Mouse (Mus musculus) frontal cortex, postnatal 25 days (tissue): ENCODE results near the gene Bcl7c.
"Not testable (repeated sequence)": the region's sequence is repeated elsewhere in the genome, so short reads cannot be mapped to it uniquely, and the experiment has no call there.

Experiments used
- DNase-seq, 2 experiments: peaks; one replicate each; pipeline ENCODE4 v3.0.0; 2022; ENCODE audit warnings: low spot score in 2 of 2

The Bcl7c gene

DNA sequence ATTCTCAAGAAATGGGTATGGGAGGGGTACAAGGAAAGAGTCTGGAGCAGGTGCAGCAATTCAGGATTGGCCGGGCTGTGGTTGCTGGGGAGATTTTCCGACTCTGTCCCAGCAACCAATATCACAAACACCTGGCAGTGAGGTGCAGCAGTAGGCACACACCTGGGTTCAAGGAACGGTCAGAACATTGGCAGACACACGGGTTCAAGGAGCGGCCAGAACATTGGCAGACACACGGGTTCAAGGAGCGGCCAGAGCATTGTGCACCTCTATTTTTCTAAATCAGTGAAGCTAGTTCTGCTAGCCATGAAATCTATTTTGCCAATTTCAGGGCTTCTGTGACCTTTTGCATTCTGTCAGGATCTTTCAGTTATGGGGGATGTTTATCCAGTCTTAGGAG lies 61.2 kb downstream of the Bcl7c start:
- DNase-seq: not testable (repeated sequence)

DNA sequence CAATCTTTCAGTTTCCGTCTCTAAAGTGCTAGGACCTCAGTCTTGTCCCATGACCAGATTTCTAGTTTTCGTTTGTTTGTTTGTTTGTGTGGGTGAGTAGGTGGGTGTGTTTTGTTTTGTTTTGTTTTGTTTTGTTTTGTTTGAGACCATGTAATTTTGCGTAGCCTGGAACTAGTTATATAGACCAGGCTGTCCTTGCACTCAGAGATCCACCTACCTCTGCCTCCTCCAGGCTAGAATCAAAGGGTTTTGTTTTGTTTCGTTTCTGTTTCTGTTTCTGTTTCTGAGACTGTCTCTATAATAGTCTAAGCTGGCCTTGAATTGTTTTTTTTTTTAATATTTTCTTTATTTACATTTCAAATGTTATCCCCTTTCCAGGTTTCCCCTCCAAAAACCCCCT lies 62.4 kb downstream of the Bcl7c start:
- DNase-seq: no peak

DNA sequence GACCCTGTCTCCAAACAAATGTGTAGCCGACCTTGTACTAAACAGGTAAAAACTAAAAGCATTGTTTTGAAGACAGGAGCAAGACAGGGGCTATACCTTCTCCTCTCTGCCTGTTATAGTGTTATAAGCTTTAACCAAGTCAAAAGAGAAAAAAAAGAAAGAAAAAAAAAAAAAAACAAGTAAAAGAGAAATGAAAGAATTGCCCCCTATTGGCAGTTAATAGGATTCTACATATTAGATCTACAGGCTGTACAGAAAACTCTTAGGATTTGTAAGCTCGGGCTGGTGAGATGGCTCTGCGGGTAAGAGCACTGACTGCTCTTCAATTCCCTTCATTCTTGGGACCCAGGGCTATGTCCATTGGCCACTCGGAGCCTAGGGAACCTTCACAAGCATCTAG lies 66.5 kb downstream of the Bcl7c start:
- no peak for DNase-seq

DNA sequence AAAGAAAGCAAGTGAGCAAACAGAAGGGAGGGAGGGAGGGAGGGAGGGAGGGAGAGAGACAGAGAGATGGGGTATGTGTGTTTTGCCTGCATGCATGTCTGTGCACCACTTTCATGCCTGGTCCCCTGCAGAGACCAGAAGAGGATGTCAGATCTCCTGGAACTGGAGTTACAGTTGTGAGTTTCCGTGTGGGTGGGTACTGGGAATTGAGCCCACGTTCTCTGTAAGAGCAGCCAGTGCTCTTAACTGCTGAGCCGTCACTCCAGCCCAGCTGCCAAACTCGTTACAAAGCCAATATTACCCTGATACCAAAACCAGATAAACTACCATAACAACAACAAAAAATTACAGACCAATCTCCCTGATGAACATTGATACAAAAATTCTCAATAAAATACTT lies 67.5 kb downstream of the Bcl7c start:
- no peak for DNase-seq

DNA sequence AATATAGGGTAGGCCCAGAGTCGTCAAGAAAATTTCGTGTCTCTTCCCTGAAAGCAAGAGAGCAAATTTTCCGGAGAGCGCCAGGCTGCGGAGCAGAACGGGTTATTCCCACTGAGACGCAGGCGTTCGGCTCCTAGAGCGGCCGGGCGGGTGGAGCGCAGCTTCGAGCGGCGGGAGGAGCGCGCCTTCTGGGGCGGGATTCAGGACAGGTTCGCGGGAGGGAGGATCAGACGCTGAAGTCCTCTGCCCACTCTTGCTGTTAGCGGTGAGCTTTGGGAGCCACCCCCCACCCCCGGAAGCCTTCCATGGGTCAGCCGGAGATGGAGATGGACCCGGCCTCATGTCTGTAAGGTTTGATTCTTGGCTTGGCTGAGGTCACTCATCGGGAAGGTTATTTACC lies 71.8 kb downstream of the Bcl7c start:
- peak; percentile 65 to 67 for DNase-seq

DNA sequence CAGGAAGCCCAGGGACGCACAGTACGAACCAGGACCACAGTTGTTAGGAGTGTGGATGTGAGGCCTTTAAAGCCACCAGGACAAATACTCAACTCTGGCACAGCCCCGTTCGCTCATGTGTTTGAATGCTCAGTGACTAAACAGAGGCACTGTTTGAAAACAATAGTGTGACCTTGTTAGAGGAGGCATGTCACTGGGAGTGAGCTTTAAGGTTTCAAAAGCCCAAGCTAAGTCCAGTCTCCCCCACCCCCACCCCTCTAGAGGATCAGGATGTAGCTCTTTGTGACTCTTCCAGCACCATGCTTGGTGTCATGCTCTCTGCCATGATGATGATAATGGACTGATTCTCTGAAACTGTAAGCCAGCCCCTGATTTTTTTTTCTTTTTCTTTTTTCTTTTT lies 77.3 kb downstream of the Bcl7c start:
- DNase-seq: no peak

DNA sequence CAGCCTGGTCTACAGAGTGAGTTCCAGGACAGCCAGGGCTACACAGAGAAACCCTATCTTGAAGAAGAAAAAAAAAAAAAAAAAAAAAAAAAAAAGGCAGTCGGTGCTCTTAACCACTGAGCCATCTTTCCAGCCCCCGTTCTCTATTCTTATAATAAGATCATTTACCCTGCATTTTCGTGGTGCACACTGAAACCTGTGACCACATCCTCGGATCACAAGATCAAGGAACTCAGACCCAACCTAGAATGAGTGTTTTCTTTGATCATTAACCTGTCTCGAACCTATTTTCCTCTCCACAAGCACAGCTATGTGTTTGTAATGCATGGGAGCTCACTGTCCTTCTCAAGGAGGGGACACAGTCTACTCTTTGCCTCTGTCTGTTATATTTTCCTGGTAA lies 80.1 kb downstream of the Bcl7c start:
- no peak for DNase-seq

DNA sequence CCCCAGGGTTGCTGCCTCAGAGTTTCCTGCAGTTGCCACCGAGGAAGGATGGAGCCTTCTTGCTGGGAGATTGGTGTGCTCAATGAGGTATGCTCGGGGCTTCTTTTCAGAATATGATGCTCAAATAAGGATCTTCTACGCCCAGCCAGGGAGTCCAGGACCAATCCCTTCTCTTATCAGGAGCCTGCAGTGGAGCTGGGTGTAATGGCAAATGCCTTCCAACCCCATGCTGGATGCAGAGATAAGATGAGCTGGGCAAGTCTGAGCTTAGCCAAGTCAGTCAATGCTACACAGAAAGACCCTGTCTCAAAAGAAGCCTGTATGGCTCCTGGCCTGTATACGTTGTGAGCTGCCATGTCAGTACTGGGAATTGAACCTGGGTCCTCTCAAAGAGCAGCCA lies 82.3 kb downstream of the Bcl7c start:
- no peak for DNase-seq

DNA sequence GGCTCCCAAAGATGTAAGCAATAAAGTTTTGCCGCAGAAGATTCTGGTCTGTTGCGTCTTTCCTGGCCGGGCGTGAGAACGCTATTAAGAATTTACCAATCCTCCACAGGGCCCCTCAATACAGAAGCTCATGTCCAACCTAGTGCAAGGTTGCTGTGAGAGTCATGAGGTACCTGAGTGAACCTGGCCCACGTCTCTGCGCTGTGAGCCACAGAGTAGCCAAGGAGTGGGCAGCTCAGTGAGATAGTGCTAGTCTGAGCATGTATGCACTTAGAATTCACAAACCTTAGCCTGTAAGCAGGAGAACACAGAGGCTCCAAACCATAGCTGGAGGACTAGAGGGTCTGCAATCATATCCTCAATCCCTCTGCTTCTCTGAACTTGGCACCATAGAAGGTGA lies 82.7 kb downstream of the Bcl7c start:
- DNase-seq: no peak

DNA sequence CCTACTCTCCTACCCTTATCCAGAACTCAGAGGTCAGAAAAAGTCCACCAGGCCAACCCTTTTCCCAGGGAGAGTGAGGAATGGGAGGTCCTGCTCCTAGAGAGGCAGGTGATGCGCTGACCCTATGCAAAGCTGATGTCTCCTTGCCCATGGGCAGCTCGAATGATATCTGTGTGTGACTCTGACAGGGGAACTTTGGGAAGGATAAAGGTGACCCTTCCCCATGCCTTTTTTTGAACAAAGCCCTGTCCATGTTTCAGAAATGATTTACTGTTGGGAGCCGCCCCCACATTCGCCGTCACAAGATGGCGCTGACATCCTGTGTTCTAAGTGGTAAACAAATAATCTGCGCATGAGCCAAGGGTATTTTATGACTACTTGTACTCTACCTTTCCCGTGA lies 90.3 kb downstream of the Bcl7c start:
- not testable (repeated sequence) for DNase-seq

DNA sequence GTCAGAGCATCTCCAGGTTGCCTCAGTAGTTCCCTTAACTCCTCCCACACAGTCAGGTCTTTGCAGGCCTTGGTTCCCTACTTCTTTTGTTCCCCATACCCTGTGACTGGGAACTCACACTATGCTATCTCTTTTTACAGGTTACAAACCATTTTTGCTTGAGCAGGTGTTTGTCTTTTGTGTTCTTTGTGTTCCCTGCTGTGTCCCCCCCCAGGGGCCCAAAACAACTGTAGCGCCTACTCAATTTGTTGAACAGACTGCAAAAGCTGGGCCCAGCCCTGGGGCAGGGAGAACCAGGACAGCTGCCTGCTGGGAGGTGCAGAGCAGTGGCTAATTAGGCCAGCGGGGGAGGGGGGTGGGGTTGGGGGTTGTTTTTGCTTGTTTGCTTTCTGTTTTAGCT lies 90.8 kb downstream of the Bcl7c start:
- DNase-seq: no peak

DNA sequence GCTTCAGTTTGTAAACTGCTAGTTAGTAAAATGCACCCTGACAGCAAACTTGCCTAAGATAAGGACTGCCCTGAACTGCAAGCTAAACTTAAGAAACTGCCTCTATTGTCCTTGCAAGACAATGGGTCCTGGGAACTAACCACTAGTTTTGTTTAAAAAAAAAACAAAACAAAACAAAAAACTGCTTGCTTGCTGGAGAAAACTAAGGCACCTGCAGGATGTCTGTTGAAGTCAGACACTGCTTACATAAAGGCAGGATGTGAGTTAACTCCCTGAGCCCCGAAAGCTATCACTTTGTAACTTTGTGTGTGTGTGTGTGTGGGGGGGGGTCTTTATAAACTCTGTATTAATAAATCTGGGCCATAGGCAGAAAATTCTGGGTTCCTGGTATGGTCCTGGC lies 91.9 kb downstream of the Bcl7c start:
- no peak for DNase-seq

DNA sequence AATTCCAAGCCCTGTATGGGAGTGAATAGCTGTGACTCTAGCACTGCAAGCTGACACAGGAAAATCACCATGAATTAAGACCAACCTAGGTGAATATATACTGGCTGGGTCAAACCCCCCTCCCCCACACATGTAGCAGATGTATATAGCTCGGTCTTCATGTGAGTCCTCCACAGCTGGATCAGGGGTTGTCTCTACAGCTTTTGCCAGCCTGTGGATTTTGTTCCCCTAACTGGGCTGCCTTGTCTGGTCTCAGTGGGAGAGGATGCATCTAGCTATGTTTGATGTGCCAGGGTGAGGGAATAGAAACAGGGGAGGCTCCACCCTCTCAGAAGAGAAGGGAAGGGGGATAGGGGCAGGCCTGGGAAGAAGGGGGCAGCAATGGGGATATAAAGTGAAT lies 92.4 kb downstream of the Bcl7c start:
- DNase-seq: no peak

DNA sequence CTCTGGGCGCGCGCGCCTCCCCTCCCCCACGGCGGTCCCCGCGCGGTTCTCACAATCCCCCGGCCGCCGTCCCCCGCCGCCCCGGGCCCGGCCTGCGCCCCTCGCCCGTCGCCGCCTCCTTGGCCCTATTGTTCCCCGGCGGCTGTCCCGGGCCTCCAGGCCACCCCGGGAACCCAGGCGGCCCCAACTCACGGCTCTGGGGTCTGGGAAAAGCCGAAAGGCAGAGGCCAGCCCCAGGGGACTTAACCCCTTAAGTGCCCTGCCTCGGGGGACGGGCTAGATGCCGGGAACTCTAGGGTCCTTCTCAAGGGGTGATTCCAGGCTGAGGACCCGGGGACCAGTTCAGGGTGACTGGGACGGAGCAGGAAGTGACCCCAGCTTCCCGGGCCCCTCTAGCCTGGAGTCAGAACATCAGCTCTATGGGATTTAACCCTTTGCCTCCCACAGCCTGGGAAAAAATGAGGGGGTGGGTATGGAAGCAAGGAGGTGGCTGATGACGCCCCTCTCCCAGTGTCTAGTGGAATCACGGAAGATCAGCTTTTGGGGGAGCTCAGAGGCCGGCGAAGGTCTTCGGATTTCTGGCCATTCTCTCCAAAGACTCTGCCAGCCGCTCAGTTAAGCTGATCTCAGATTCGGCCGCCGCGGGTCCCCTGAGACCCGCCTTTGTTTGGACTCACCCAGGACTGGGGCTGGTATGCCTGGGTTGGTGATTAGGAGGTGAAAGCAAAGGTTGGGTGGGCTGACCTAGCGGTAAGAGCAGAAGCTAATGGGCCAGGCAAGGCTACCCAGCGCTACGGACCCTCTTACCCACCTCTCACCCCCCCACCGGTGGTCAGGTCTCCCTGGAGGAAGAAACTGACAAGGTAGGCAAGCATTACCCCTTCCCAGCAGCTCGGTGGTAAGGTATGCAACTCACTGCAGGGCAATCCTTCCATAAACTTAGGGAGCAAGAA lies 93.6 kb downstream of the Bcl7c start, which contains the start of gene Zfp629:
TSS of gene Zfp629 (minus strand) at position 907 of the 953 bp plus-strand sequence.
- DNase-seq: peak; percentile 60 to 61

DNA sequence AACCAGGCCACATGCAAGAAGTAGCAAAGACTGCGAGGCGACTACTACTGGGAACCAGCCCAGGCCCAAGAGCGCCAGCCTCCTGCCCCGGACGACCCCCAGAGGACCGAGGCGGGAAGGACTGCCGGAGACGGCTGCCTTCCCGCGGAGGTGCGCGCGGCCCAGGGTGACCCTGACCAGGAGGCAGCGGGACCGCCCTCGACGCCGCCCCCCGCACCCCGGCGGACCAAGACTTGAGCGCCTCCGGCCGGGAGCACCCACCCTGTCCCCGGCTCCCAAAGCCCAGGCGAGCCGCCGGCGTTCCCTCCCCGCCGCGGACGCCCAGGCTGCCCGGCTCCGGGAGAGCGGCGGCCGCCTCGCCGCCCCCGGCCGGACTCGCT lies 94.2 kb downstream of the Bcl7c start:
- no peak for DNase-seq

DNA sequence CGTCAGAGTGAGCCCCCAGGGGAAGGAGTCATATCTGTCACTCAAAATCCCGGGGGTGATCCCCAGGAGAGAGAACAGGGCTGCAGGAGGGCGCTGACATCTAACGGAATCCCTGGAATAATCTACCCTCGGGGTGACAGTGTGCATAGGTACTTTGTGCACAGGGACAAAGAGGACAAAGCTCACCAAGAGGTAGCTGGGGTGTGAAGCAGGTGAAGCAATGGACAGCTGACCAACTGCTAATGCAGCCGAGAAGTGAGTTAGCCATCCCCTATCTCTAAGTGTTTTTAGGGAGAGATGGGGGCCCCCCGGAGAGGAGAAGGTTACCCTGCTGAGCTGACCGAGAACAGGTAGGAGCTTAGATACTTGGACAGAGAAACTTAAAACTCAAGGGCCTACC lies 94.6 kb downstream of the Bcl7c start:
- no peak for DNase-seq

DNA sequence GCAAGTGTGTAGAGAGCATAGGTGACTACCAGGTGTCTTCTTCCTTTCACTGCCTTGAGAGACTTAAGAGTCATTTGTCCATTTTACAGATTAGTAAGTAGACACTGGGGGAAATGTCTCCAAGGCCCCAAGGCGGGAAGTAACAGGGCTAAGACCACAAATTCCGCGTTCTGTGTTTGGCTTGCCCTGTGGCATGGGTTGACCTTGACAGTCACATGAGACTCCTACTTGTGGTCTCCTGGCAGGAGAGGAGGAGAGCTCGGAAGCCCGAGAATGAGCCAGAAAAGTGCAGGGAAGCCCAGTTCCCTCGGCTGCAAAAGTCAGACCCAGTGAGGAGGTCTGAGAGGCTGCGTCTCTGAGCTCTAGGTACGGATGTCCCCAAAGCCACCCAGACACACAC lies 95.2 kb downstream of the Bcl7c start:
- no peak for DNase-seq

DNA sequence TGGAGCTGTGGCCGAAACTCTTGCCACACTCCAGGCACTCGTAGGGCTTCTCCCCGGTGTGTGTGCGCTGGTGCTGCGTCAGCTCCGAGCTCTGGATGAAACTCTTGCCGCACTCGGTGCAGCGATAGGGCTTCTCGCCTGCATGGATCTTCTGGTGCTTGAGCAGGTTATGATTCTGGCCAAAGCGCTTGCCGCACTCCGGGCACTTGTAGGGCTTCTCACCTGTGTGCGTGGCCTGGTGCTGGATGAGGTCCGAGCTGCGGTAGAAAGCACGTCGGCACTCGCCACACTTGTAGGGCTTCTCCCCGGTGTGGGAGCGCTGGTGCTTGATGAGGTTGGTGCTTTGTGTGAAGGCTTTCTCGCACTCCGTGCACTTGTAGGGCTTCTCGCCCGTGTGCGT lies 97.2 kb downstream of the Bcl7c start:
- DNase-seq: no peak
